ENCODE assay signal across 8 mouse cellular contexts in the genomic region with DNA sequence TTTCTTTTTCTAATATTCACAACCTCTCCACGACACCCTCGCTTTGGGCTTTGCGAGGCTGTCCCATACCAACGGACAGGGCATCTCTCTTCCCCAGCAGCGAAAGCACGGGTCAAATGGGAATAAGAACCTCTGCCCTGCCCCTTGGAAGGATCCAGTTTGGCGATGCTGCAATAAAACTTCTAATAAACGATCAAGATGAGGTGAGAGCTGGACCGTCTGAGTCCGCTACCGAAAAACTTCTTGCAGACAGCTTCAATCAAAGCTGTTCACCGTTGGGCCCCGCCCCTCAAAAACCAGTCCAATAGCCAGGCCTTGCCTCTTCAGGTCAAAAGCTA. TPM values are rescaled to one million over a fixed set of nuclear protein-coding genes. Genes with fewer than 3 reads are reported as not detected.
DNase-seq lines count a peak whose midpoint lies in the region; ATAC-seq and TF ChIP-seq lines count a peak whose summit lies in the region.

No protein-coding gene starts in this region.

- TF ChIP-seq POLR2A in liver, adult 2 months (IDR thresholded peaks at IDR 0.05; ENCODE audit: extremely low read depth, insufficient read depth, low read length): no peak

- peak overlapping the region; percentile 73 for H3K4me2 ChIP-seq in embryonic facial prominence, embryonic 13.5 days
- peak overlapping the region; percentile 56 for H3K4me2 ChIP-seq in intestine, embryonic 16.5 days (ENCODE audit: low read depth, low read length)
- H3K4me2 ChIP-seq in neural tube, embryonic 13.5 days: peak overlapping the region; percentile 80

- H3K27me3 ChIP-seq in liver, adult 2 months (ENCODE audit: control insufficient read depth, insufficient read depth, low read length): no peaks in the 10 kb centered on the region
- no peaks in the 10 kb centered on the region for H3K27me3 ChIP-seq in embryonic facial prominence, embryonic 13.5 days
- no peaks in the 10 kb centered on the region for H3K27me3 ChIP-seq in intestine, embryonic 16.5 days (replicated peaks; ENCODE audit: control insufficient read depth, insufficient read depth, low read length)
- no peaks in the 10 kb centered on the region for H3K27me3 ChIP-seq in neural tube, embryonic 13.5 days

- H3K9ac ChIP-seq in liver, adult 2 months (ENCODE audit: low read depth, low read length): peak overlapping the region; percentile 51
- H3K9ac ChIP-seq in embryonic facial prominence, embryonic 13.5 days: peak overlapping the region; percentile 79
- H3K9ac ChIP-seq in intestine, embryonic 16.5 days (ENCODE audit: low read depth, low read length): peak overlapping the region; percentile 80
- peak overlapping the region; percentile 83 for H3K9ac ChIP-seq in neural tube, embryonic 13.5 days

- H3K36me3 ChIP-seq in liver, adult 2 months (ENCODE audit: control insufficient read depth, insufficient read depth, low read length): peaks cover 3% of the 10 kb centered on the region; the same call in 1 of the 2 replicates
- peaks cover 12% of the 10 kb centered on the region for H3K36me3 ChIP-seq in embryonic facial prominence, embryonic 13.5 days
- no peaks in the 10 kb centered on the region for H3K36me3 ChIP-seq in intestine, embryonic 16.5 days (ENCODE audit: control insufficient read depth, insufficient read depth, low read length)
- peaks cover 9% of the 10 kb centered on the region; the same call in 1 of the 2 replicates for H3K36me3 ChIP-seq in neural tube, embryonic 13.5 days

- DNase-seq in liver, adult 2 months (ENCODE audit: extremely low read depth, low read depth, low spot score): no peak
- no peak for DNase-seq in liver
- no peak for DNase-seq in spleen, adult 18-20 months
- DNase-seq in gastrocnemius, postnatal 10 days: no peak
- no peak for DNase-seq in layer of hippocampus, adult 11-12 months (ENCODE audit: low spot score)

- peaks cover 5% of the 10 kb centered on the region; the same call in 1 of the 2 replicates for H3K79me2 ChIP-seq in liver, adult 2 months (ENCODE audit: control insufficient read depth, insufficient read depth, low read length)

- H3K9me3 ChIP-seq in embryonic facial prominence, embryonic 13.5 days: no peaks in the 10 kb centered on the region
- no peaks in the 10 kb centered on the region for H3K9me3 ChIP-seq in intestine, embryonic 16.5 days (ENCODE audit: control insufficient read depth, low read length)
- no peaks in the 10 kb centered on the region for H3K9me3 ChIP-seq in neural tube, embryonic 13.5 days

- H3K27ac ChIP-seq in liver, adult 2 months (replicated peaks; ENCODE audit: insufficient read depth, low read depth, low read length): peak overlapping the region; percentile 32
- H3K27ac ChIP-seq in embryonic facial prominence, embryonic 13.5 days: peak overlapping the region; percentile 85
- peak overlapping the region; percentile 98; the same call in 1 of the 2 replicates for H3K27ac ChIP-seq in intestine, embryonic 16.5 days (ENCODE audit: low read length)
- H3K27ac ChIP-seq in neural tube, embryonic 13.5 days (replicated peaks): peak overlapping the region; percentile 86

- under 1% methylated on average over 13 of the region's 13 CpGs for WGBS in liver, adult 2 months
- under 1% methylated on average over 13 of the region's 13 CpGs for WGBS in embryonic facial prominence, embryonic 13.5 days
- WGBS in intestine, embryonic 16.5 days: under 1% methylated on average over 13 of the region's 13 CpGs
- under 1% methylated on average over 13 of the region's 13 CpGs for WGBS in neural tube, embryonic 13.5 days

- peak overlapping the region; percentile 37 for H3K4me3 ChIP-seq in liver, adult 2 months (ENCODE audit: insufficient read depth, low read depth, low read length)
- peak overlapping the region; percentile 66 for H3K4me3 ChIP-seq in embryonic facial prominence, embryonic 13.5 days
- peak overlapping the region; percentile 68 for H3K4me3 ChIP-seq in intestine, embryonic 16.5 days (ENCODE audit: low read length)
- peak overlapping the region; percentile 75 for H3K4me3 ChIP-seq in neural tube, embryonic 13.5 days

- no peak for ATAC-seq in embryonic facial prominence, embryonic 13.5 days (ENCODE audit: insufficient number of reproducible peaks, insufficient read depth, low FRiP score, low TSS enrichment, low read depth)
- ATAC-seq in intestine, embryonic 16.5 days: no peak
- no peak for ATAC-seq in neural tube, embryonic 13.5 days (ENCODE audit: low read depth)

- no peak for TF ChIP-seq CTCF in liver, adult 2 months (IDR thresholded peaks at IDR 0.05; ENCODE audit: low read depth, low read length)

- H3K4me1 ChIP-seq in liver, adult 2 months (ENCODE audit: control insufficient read depth, insufficient read depth, low read length): peaks cover 5% of the 10 kb centered on the region
- peaks cover 14% of the 10 kb centered on the region for H3K4me1 ChIP-seq in embryonic facial prominence, embryonic 13.5 days
- H3K4me1 ChIP-seq in intestine, embryonic 16.5 days (ENCODE audit: control insufficient read depth, insufficient read depth, low read length): peaks cover 3% of the 10 kb centered on the region
- peaks cover 17% of the 10 kb centered on the region for H3K4me1 ChIP-seq in neural tube, embryonic 13.5 days (replicated peaks)

RNA-seq across cellular contexts. Expression of a gene that starts 0.8 kb away (rescaled TPM):
- 5.8 and 8.0 TPM in 2 replicates for total RNA-seq in liver, adult 2 months (2014; rRNA removed)
- polyA plus RNA-seq in liver, adult 2 months (2012; rRNA removed): 9.6 and 10.1 TPM in 2 replicates
- polyA plus RNA-seq in embryonic facial prominence, embryonic 13.5 days (2015; fragmentation: Nextera tagmentation; extraction: Ambion mirVana): 25.6 and 25.7 TPM in 2 replicates
- polyA plus RNA-seq in intestine, embryonic 16.5 days (2015; fragmentation: Nextera tagmentation; extraction: Ambion mirVana): 26.1 and 27.4 TPM in 2 replicates
- 15.9 and 18.5 TPM in 2 replicates for polyA plus RNA-seq in neural tube, embryonic 13.5 days (2015; fragmentation: Nextera tagmentation; extraction: Ambion mirVana)
- total RNA-seq in gastrocnemius, postnatal 10 days (2021): 10 to 100 TPM; 13.6 to 16.8 TPM

RNA-seq across cellular contexts. Expression of a gene that starts 19.4 kb away (rescaled TPM):
- 10.5 and 11.9 TPM in 2 replicates for total RNA-seq in liver, adult 2 months (2014; rRNA removed)
- polyA plus RNA-seq in liver, adult 2 months (2012; rRNA removed): 17.6 and 20.2 TPM in 2 replicates
- 48.3 and 52.1 TPM in 2 replicates for polyA plus RNA-seq in embryonic facial prominence, embryonic 13.5 days (2015; fragmentation: Nextera tagmentation; extraction: Ambion mirVana)
- 53.7 and 54.7 TPM in 2 replicates for polyA plus RNA-seq in intestine, embryonic 16.5 days (2015; fragmentation: Nextera tagmentation; extraction: Ambion mirVana)
- polyA plus RNA-seq in neural tube, embryonic 13.5 days (2015; fragmentation: Nextera tagmentation; extraction: Ambion mirVana): 49.2 and 50.0 TPM in 2 replicates
- total RNA-seq in gastrocnemius, postnatal 10 days (2021): 10 to 100 TPM; 28.4 to 28.9 TPM

RNA-seq across cellular contexts. Expression of a gene that starts 38.4 kb away (rescaled TPM):
- 26.9 and 27.5 TPM in 2 replicates for total RNA-seq in liver, adult 2 months (2014; rRNA removed)
- 8.8 and 11.9 TPM in 2 replicates for polyA plus RNA-seq in liver, adult 2 months (2012; rRNA removed)
- polyA plus RNA-seq in embryonic facial prominence, embryonic 13.5 days (2015; fragmentation: Nextera tagmentation; extraction: Ambion mirVana): 54.7 and 55.7 TPM in 2 replicates
- polyA plus RNA-seq in intestine, embryonic 16.5 days (2015; fragmentation: Nextera tagmentation; extraction: Ambion mirVana): 19.0 and 20.9 TPM in 2 replicates
- 32.0 and 35.9 TPM in 2 replicates for polyA plus RNA-seq in neural tube, embryonic 13.5 days (2015; fragmentation: Nextera tagmentation; extraction: Ambion mirVana)
- 10 to 100 TPM; 29.0 to 39.2 TPM for total RNA-seq in gastrocnemius, postnatal 10 days (2021)

RNA-seq across cellular contexts. Expression of a gene that starts 59.0 kb away (rescaled TPM):
- total RNA-seq in liver, adult 2 months (2014; rRNA removed): 198 and 237 TPM in 2 replicates
- 444 and 617 TPM in 2 replicates for polyA plus RNA-seq in liver, adult 2 months (2012; rRNA removed)
- polyA plus RNA-seq in embryonic facial prominence, embryonic 13.5 days (2015; fragmentation: Nextera tagmentation; extraction: Ambion mirVana): 3.5 and 3.9 TPM in 2 replicates
- polyA plus RNA-seq in intestine, embryonic 16.5 days (2015; fragmentation: Nextera tagmentation; extraction: Ambion mirVana): 8.2 and 9.5 TPM in 2 replicates
- 0.56 and 1.2 TPM in 2 replicates for polyA plus RNA-seq in neural tube, embryonic 13.5 days (2015; fragmentation: Nextera tagmentation; extraction: Ambion mirVana)
- 10 to 100 TPM; 28.4 to 32.5 TPM for total RNA-seq in gastrocnemius, postnatal 10 days (2021)

Comparison
In these comparisons a context has a peak if more than half of its experiments do, and no peak if none do; other contexts are left out.
1. H3K27ac ChIP-seq: peak in every context shown above with its lines; median percentile 98 in intestine, embryonic 16.5 days; 86 in neural tube, embryonic 13.5 days; 85 in embryonic facial prominence, embryonic 13.5 days; 32 in liver, adult 2 months.